Mouse (Mus musculus) heart, embryonic 14.5 days (tissue): ENCODE measurements at regions not wholly inside any gene's neighbourhood (a gene's known extent, or its start where the extent isn't known, plus 50 kb on each side); places are given as distances from the start of the nearest gene placed in this dataset.
A peak's percentile ranks its signal among the peaks of the same experiment; 100 is the strongest.

ENCODE experiments used
- ATAC-seq: fragments of 200-750 bp; cut with Nextera tagmentation; 2 replicates; pipeline ENCODE4 v1.8.0; 2017; ENCODE audit warnings: low read depth, moderate TSS enrichment; ENCODE audit not compliant: insufficient number of reproducible peaks, insufficient read depth, low FRiP score
- H3K27ac ChIP-seq, 2 experiments: fragments of 200-500 bp in 1 of 2; fragments of 300-500 bp in 1 of 2; sonication (generic) in 1 of 2; replicated peaks in 1 of 2; 2 replicates each; pipeline ENCODE4 v1.5.1; 2012 to 2014; ENCODE audit warnings: low read depth in 2 of 2, low read length in 2 of 2, control low read depth in 1 of 2, mild to moderate bottlenecking in 1 of 2, mixed read lengths in 1 of 2; ENCODE audit not compliant: control insufficient read depth in 1 of 2, insufficient read depth in 1 of 2
- H3K27me3 ChIP-seq: fragments of 300-500 bp; sonication (generic); 2 replicates; pipeline ENCODE4 v1.6.1; 2014; ENCODE audit warnings: mild to moderate bottlenecking, low read length, control low read depth; ENCODE audit not compliant: control insufficient read depth, insufficient read depth
- H3K36me3 ChIP-seq: fragments of 300-500 bp; sonication (generic); 2 replicates; pipeline ENCODE4 v1.6.1; 2014; ENCODE audit warnings: mild to moderate bottlenecking, control low read depth, low read length, mixed read lengths; ENCODE audit not compliant: control insufficient read depth, insufficient read depth
- H3K4me1 ChIP-seq, 2 experiments: fragments of 200-500 bp in 1 of 2; fragments of 300-500 bp in 1 of 2; sonication (generic) in 1 of 2; 2 replicates each; pipeline ENCODE4 v1.6.1; 2012 to 2014; ENCODE audit warnings: low read length in 2 of 2, control low read depth in 1 of 2, mixed read lengths in 1 of 2; ENCODE audit not compliant: control insufficient read depth in 2 of 2, insufficient read depth in 2 of 2
- H3K4me2 ChIP-seq: fragments of 300-500 bp; sonication (generic); 2 replicates; pipeline ENCODE4 v1.6.1; 2014; ENCODE audit warnings: mild to moderate bottlenecking, low read length
- H3K4me3 ChIP-seq, 2 experiments: fragments of 200-500 bp in 1 of 2; fragments of 300-500 bp in 1 of 2; sonication (generic) in 1 of 2; 2 replicates each; pipeline ENCODE4 v1.5.1; 2012 to 2014; ENCODE audit warnings: low read length in 2 of 2, mild to moderate bottlenecking in 2 of 2, control low read depth in 1 of 2, low read depth in 1 of 2, moderate library complexity in 1 of 2; ENCODE audit not compliant: control insufficient read depth in 1 of 2, insufficient read depth in 1 of 2
- H3K9ac ChIP-seq: fragments of 300-500 bp; sonication (generic); 2 replicates; pipeline ENCODE4 v1.6.1; 2014; ENCODE audit warnings: mild to moderate bottlenecking, low read length
- H3K9me3 ChIP-seq: fragments of 300-500 bp; sonication (generic); 2 replicates; pipeline ENCODE4 v1.6.1; 2016; ENCODE audit warnings: low read length, control low read depth; ENCODE audit not compliant: control insufficient read depth
- WGBS: fragments of 180-500 bp; shearing (Covaris S2); extraction: QIAGEN DNeasy Blood & Tissue Kit; methylation state at CpG from one replicate; pipeline ENCODE4 v1.1.7; 2014; 5-methylcytosine and 5-hydroxymethylcytosine counted together

GRCm38 (mm10) chr5:52092273-52092672 lies 98.0 kb downstream of the Dhx15 start:
- Histone ChIP-seq H3K9me3 (no peaks in the 10 kb centered on the region), H3K4me2 (no peak overlapping the region), H3K4me1 (peaks cover 0 to 4% of the 10 kb centered on the region in 2 experiments; a peak in 1 of 4 replicates), H3K27me3 (no peaks in the 10 kb centered on the region), H3K4me3 (no peak overlapping the region), H3K27ac (no peak overlapping the region), H3K9ac (no peak overlapping the region), H3K36me3 (no peaks in the 10 kb centered on the region)
- WGBS = 75% methylated on average over 4 of the region's 4 CpGs
- no peak for ATAC-seq

GRCm38 (mm10) chr5:52088131-52088530 lies 102.2 kb downstream of the Dhx15 start:
- H3K9me3 ChIP-seq = no peaks in the 10 kb centered on the region
- H3K27ac ChIP-seq = no peak overlapping the region
- H3K9ac ChIP-seq = no peak overlapping the region
- no peak for ATAC-seq
- no peaks in the 10 kb centered on the region for H3K27me3 ChIP-seq
- H3K4me2 ChIP-seq = no peak overlapping the region
- 82% methylated on average over 10 of the region's 10 CpGs for WGBS
- H3K4me1 ChIP-seq = peaks cover 0 to 9% of the 10 kb centered on the region in 2 experiments; a peak in 2 of 4 replicates
- H3K36me3 ChIP-seq = no peaks in the 10 kb centered on the region
- no peak overlapping the region for H3K4me3 ChIP-seq

GRCm38 (mm10) chr5:52086766-52087429 lies 103.4 kb downstream of the Dhx15 start:
- Histone ChIP-seq H3K4me1 (peaks cover 0 to 6% of the 10 kb centered on the region in 2 experiments; a peak in 2 of 4 replicates), H3K27ac (no peak overlapping the region; a peak in 1 of 4 replicates), H3K36me3 (no peaks in the 10 kb centered on the region), H3K4me2 (no peak overlapping the region), H3K4me3 (no peak overlapping the region), H3K9ac (no peak overlapping the region), H3K9me3 (no peaks in the 10 kb centered on the region), H3K27me3 (no peaks in the 10 kb centered on the region)
- 35% methylated on average over 7 of the region's 7 CpGs for WGBS
- ATAC-seq = no peak

- Histone ChIP-seq H3K27ac (no peak overlapping the region), H3K4me3 (no peak overlapping the region), H3K36me3 (no peaks in the 10 kb centered on the region), H3K4me1 (no peaks in the 10 kb centered on the region), H3K27me3 (no peaks in the 10 kb centered on the region; the same call in 1 of the 2 replicates), H3K4me2 (no peak overlapping the region), H3K9ac (no peak overlapping the region), H3K9me3 (no peaks in the 10 kb centered on the region)
- 31% methylated on average over 4 of the region's 4 CpGs for WGBS
- no peak for ATAC-seq
Measured at GRCm38 (mm10) chr5:52080268-52080667, 110.0 kb downstream of the Dhx15 start.

- Histone ChIP-seq H3K27me3 (no peaks in the 10 kb centered on the region; the same call in 1 of the 2 replicates), H3K4me3 (no peak overlapping the region), H3K9ac (no peak overlapping the region), H3K27ac (no peak overlapping the region), H3K9me3 (no peaks in the 10 kb centered on the region), H3K4me2 (no peak overlapping the region), H3K4me1 (no peaks in the 10 kb centered on the region), H3K36me3 (no peaks in the 10 kb centered on the region)
- WGBS = 85% methylated on average over 3 of the region's 3 CpGs
- ATAC-seq = no peak
Measured at GRCm38 (mm10) chr5:52077696-52078095, 112.6 kb downstream of the Dhx15 start.

- Histone ChIP-seq H3K4me3 (no peak overlapping the region), H3K9me3 (no peaks in the 10 kb centered on the region), H3K27ac (no peak overlapping the region), H3K36me3 (no peaks in the 10 kb centered on the region), H3K4me1 (no peaks in the 10 kb centered on the region), H3K27me3 (no peaks in the 10 kb centered on the region; the same call in 1 of the 2 replicates), H3K9ac (no peak overlapping the region), H3K4me2 (no peak overlapping the region)
- no peak for ATAC-seq
- WGBS = 90% methylated on average over 2 of the region's 2 CpGs
Measured at GRCm38 (mm10) chr5:52075096-52075495, 115.2 kb downstream of the Dhx15 start.

GRCm38 (mm10) chr5:52064804-52065451 lies 125.4 kb downstream of the Dhx15 start:
- H3K36me3 ChIP-seq = no peaks in the 10 kb centered on the region
- H3K9ac ChIP-seq = no peak overlapping the region
- 36% methylated on average over 16 of the region's 16 CpGs for WGBS
- H3K27me3 ChIP-seq = no peaks in the 10 kb centered on the region
- H3K4me1 ChIP-seq = peaks cover 6 to 10% of the 10 kb centered on the region in 2 experiments; a peak in 2 of 4 replicates
- H3K27ac ChIP-seq = no peak overlapping the region
- ATAC-seq = 0 out of 2 replicates have a peak, but pooled peaks have one; percentile 61
- no peak overlapping the region for H3K4me3 ChIP-seq
- H3K4me2 ChIP-seq = no peak overlapping the region
- no peaks in the 10 kb centered on the region for H3K9me3 ChIP-seq
